Mouse (Mus musculus): Measurements from ENCODE around the gene Cacna2d3.

DNA sequence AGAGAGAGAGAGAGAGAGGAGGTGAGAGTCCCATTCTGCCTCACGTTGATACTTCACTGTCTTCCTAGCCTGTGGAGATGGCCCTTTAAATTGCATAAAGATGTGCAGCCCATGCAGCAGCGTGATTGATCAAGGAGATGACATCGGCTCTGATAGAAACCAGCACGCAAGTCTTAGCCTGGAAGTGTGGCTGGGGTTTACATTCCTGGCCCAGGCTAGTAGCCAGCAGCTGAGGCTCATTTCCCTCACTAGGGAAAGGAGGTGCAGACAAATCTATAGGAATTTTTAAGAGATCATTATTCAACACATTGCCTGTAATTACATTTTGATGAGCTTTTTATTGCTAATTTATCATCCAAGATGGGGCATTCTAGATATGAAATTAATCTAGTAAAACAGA lies 635.1 kb downstream of the Cacna2d3 start:
- TF ChIP-seq EP300 (IDR thresholded peaks at IDR 0.05; ENCODE audit: low read depth) = no peak
- no peak for TF ChIP-seq CTCF (IDR thresholded peaks at IDR 0.05; ENCODE audit: low read depth)

All from liver, embryonic 14.5 days (tissue).